Mouse (Mus musculus): ENCODE measurements around the gene Sema6d.

DNA sequence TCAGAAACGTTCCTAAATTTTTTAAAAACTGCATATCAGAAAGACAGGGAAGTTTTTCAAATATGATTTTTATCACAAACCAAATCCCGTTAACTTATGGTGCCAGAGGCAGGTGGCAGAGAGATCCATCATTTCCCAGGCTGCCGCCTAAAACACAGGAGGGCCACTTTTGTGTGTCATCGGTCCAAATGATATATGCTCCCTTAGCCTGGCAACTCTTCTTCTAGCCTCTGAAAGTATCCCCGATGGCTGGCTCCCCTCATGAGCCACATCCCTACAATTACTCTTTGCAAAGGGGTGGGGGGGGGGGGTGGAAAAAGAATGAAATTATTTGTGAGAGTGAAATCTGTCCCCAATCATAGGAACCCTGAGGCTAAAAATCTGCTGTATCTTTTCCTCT is 471.9 kb downstream of the Sema6d start:
- TF ChIP-seq TAL1 (IDR thresholded peaks at IDR 0.05; ENCODE audit: low read length) (no peak), GATA1 (IDR thresholded peaks at IDR 0.05; ENCODE audit: low read length) (no peak)

Measured in erythroblast, embryonic 14.5 days (primary cell).